Mouse (Mus musculus) embryonic facial prominence, embryonic 11.5 days (tissue): ENCODE results near the gene Lmo7. TPM values are rescaled to one million over a fixed set of nuclear protein-coding genes. Genes with fewer than 3 reads are reported as not detected.

Source experiments
- ATAC-seq: fragments of 200-750 bp; cut with Nextera tagmentation; replicated peaks from 2 replicates; pipeline ENCODE4 v1.8.0; 2017; ENCODE audit warnings: low read depth; ENCODE audit not compliant: insufficient number of reproducible peaks, low FRiP score, low TSS enrichment
- DNase-seq: peaks from one replicate; pipeline ENCODE4 v3.0.0-alpha.2; 2015; ENCODE audit warnings: low spot score
- H3K27ac ChIP-seq: fragments of 300-500 bp; sonication (generic); replicated peaks from 2 replicates; pipeline ENCODE4 v1.5.1; 2014; ENCODE audit warnings: mild to moderate bottlenecking, low read depth, low read length, control low read depth
- H3K27me3 ChIP-seq: fragments of 300-500 bp; sonication (generic); 2 replicates; pipeline ENCODE4 v1.6.1; 2014; ENCODE audit warnings: mild to moderate bottlenecking, low read length, moderate library complexity, mixed read lengths; ENCODE audit not compliant: control insufficient read depth, insufficient read depth
- H3K36me3 ChIP-seq: fragments of 300-500 bp; sonication (generic); replicated peaks from 2 replicates; pipeline ENCODE4 v1.6.1; 2014; ENCODE audit warnings: low read depth, mild to moderate bottlenecking, low read length, moderate library complexity, mixed read lengths; ENCODE audit not compliant: control insufficient read depth, insufficient read depth
- H3K4me1 ChIP-seq: fragments of 300-500 bp; sonication (generic); 2 replicates; pipeline ENCODE4 v1.6.1; 2014; ENCODE audit warnings: low read length, mixed read lengths; ENCODE audit not compliant: control insufficient read depth, insufficient read depth
- H3K4me2 ChIP-seq: fragments of 300-500 bp; sonication (generic); 2 replicates; pipeline ENCODE4 v1.6.1; 2014; ENCODE audit warnings: low read depth, mild to moderate bottlenecking, control low read depth, low read length, moderate library complexity
- H3K4me3 ChIP-seq: fragments of 300-500 bp; sonication (generic); 2 replicates; pipeline ENCODE4 v1.5.1; 2014; ENCODE audit warnings: low read depth, low read length, control low read depth
- H3K9ac ChIP-seq: fragments of 300-500 bp; sonication (generic); replicated peaks from 2 replicates; pipeline ENCODE4 v1.6.1; 2014; ENCODE audit warnings: mild to moderate bottlenecking, control low read depth, low read length
- H3K9me3 ChIP-seq: fragments of 300-500 bp; sonication (generic); replicated peaks from 2 replicates; pipeline ENCODE4 v1.6.1; 2016; ENCODE audit warnings: mild to moderate bottlenecking, low read length, inconsistent platforms, mixed read lengths; ENCODE audit not compliant: control insufficient read depth
- WGBS: fragments of 180-500 bp; shearing (Covaris S2); extraction: QIAGEN DNeasy Blood & Tissue Kit; methylation state at CpG from one replicate; pipeline ENCODE4 v1.1.7; 2014; 5-methylcytosine and 5-hydroxymethylcytosine counted together
- polyA plus RNA-seq: library from polyadenylated mRNA; unstranded; fragments of >200 nt; fragmentation: Nextera tagmentation; extraction: Ambion mirVana; gene quantifications from 2 replicates; pipeline ENCODE4 v1.2.1, GENCODE M21; 2014

Gene Lmo7
- 6.7 and 7.3 TPM in 2 replicates for polyA plus RNA-seq

GRCm38 (mm10) chr14:101729237-101729971 is at the start of gene Lmo7, which contains the start of gene Gm9922:
TSS of gene Lmo7 (plus strand) at chr14:101729957.
TSS of gene Gm9922 (minus strand) at chr14:101729814.
- Histone ChIP-seq H3K9ac (peak within 1 kb of the TSS; percentile 60), H3K9me3 (no peaks in the 10 kb centered on the region), H3K27ac (no peak within 1 kb of the TSS), H3K27me3 (0 out of 2 replicates have a peak, but pooled peaks cover 3% of the 10 kb centered on the region), H3K4me1 (no peaks in the 10 kb centered on the region; the same call in 1 of the 2 replicates), H3K4me3 (peak within 1 kb of the TSS; percentile 68), H3K4me2 (peak within 1 kb of the TSS; percentile 98), H3K36me3 (no peaks in the 10 kb centered on the region)
- peak; percentile 69 for DNase-seq
- WGBS: under 1% methylated on average over 49 of the region's 51 CpGs
- ATAC-seq: peak; percentile 85

DNA sequence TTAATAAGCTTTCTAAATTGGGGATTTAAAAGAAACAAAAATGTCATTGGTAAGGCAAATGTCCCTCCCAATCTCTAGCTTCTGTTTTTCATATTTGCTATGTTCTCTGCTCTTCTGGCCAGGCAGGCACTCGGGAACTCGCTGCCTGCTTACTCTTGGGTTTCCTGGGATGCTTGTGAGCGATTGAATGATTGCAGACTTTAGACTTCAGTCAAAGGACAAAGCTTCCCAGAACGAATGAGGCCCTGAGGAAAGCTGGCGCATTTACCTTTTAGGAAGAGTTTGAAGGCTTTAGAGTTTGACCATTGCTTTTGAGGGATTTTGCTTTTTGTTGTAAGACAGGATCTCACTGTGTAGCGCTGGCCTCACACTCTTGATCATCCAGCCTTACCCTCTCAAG is 42.1 kb upstream of the Lmo7 start:
- no peak overlapping the region for H3K4me2 ChIP-seq
- DNase-seq (no peak), ATAC-seq (no peak)
- 91% methylated on average over 6 of the region's 6 CpGs for WGBS
- no peak overlapping the region for H3K9ac ChIP-seq
- no peaks in the 10 kb centered on the region for H3K36me3 ChIP-seq
- no peaks in the 10 kb centered on the region for H3K4me1 ChIP-seq
- H3K27ac ChIP-seq: no peak overlapping the region
- H3K4me3 ChIP-seq: no peak overlapping the region
- H3K9me3 ChIP-seq: no peaks in the 10 kb centered on the region
- no peaks in the 10 kb centered on the region for H3K27me3 ChIP-seq

- H3K36me3 ChIP-seq: no peaks in the 10 kb centered on the region
- no peak for ATAC-seq
- H3K9me3 ChIP-seq: no peaks in the 10 kb centered on the region
- DNase-seq: no peak
- no peaks in the 10 kb centered on the region for H3K4me1 ChIP-seq
- H3K27me3 ChIP-seq: no peaks in the 10 kb centered on the region
- WGBS: 80% methylated on average over 2 of the region's 2 CpGs
- no peak overlapping the region for H3K4me2 ChIP-seq
- no peak overlapping the region for H3K27ac ChIP-seq
- no peak overlapping the region for H3K4me3 ChIP-seq
- H3K9ac ChIP-seq: no peak overlapping the region
Observed at GRCm38 (mm10) chr14:101688406-101688805, 41.4 kb upstream of the Lmo7 start.

- Histone ChIP-seq H3K9ac (no peak overlapping the region), H3K4me2 (no peak overlapping the region), H3K36me3 (no peaks in the 10 kb centered on the region), H3K4me1 (no peaks in the 10 kb centered on the region), H3K4me3 (no peak overlapping the region), H3K27me3 (no peaks in the 10 kb centered on the region), H3K9me3 (no peaks in the 10 kb centered on the region), H3K27ac (no peak overlapping the region)
- 75% methylated on average over 4 of the region's 4 CpGs for WGBS
- DNase-seq: no peak
- no peak for ATAC-seq
Observed at GRCm38 (mm10) chr14:101704479-101704878, 25.3 kb upstream of the Lmo7 start.

DNA sequence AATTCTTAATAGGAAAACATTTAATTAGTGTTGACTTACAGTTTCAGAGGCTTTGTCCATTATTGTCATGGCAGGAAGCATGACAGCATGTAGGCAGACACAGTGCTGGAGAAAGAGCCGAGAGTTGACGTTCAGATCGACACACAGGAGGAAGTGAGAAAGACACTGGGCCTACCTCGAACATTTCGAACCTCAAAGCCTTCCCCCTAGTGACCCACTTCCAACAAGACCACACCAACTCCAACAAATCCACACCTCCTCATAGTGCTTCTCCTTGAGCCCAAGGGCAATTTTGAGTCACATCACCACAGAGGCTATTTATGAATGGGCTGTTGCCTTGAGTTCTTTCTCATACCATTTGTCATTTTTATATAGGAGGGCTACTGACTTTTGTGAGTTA is 22.7 kb upstream of the Lmo7 start:
- Histone ChIP-seq H3K36me3 (no peaks in the 10 kb centered on the region), H3K4me1 (no peaks in the 10 kb centered on the region), H3K4me2 (no peak overlapping the region), H3K27me3 (no peaks in the 10 kb centered on the region), H3K4me3 (no peak overlapping the region), H3K9me3 (no peaks in the 10 kb centered on the region), H3K27ac (no peak overlapping the region), H3K9ac (no peak overlapping the region)
- ATAC-seq: no peak
- DNase-seq: no peak
- WGBS: 86% methylated on average over 5 of the region's 5 CpGs

DNA sequence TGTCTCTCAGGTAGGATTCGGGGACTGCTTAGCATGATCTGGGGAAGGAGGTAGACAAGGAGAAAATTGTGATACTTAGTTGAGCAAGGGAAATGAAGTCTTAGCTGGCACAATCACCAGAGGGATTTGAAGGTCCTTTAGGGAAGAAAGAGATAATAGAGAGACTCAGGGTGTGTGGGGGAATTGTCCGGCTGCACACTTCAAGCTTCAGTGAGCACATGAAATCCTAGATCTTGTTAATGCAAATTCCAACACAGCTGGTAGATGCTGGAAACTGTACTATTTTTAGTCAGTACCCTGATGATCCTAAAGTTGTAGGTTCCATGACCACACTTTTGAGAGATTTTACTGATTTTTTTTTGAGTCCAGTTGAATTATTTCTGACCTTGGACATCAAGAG is 15.3 kb upstream of the Lmo7 start:
- ATAC-seq: no peak
- H3K9me3 ChIP-seq: no peaks in the 10 kb centered on the region
- 72% methylated on average over 2 of the region's 2 CpGs for WGBS
- no peak overlapping the region for H3K27ac ChIP-seq
- no peaks in the 10 kb centered on the region for H3K27me3 ChIP-seq
- H3K9ac ChIP-seq: no peak overlapping the region
- no peak for DNase-seq
- no peaks in the 10 kb centered on the region for H3K4me1 ChIP-seq
- H3K4me2 ChIP-seq: no peak overlapping the region
- no peak overlapping the region for H3K4me3 ChIP-seq
- no peaks in the 10 kb centered on the region for H3K36me3 ChIP-seq

GRCm38 (mm10) chr14:101729972-101730692 is 375 bp downstream of the Lmo7 start:
- no peaks in the 10 kb centered on the region; the same call in 1 of the 2 replicates for H3K4me1 ChIP-seq
- peak; percentile 38; the same call in 1 of the 2 replicates for ATAC-seq
- WGBS: 1% methylated on average over 28 of the region's 28 CpGs
- peak overlapping the region; percentile 60 for H3K9ac ChIP-seq
- peak; percentile 28 for DNase-seq
- H3K27ac ChIP-seq: no peak overlapping the region
- peak overlapping the region; percentile 68 for H3K4me3 ChIP-seq
- no peaks in the 10 kb centered on the region for H3K9me3 ChIP-seq
- 0 out of 2 replicates have a peak, but pooled peaks cover 3% of the 10 kb centered on the region for H3K27me3 ChIP-seq
- peak overlapping the region; percentile 98 for H3K4me2 ChIP-seq
- H3K36me3 ChIP-seq: no peaks in the 10 kb centered on the region
